Comparison of ENCODE assay signal across 9 mouse cellular contexts in the genomic region with DNA sequence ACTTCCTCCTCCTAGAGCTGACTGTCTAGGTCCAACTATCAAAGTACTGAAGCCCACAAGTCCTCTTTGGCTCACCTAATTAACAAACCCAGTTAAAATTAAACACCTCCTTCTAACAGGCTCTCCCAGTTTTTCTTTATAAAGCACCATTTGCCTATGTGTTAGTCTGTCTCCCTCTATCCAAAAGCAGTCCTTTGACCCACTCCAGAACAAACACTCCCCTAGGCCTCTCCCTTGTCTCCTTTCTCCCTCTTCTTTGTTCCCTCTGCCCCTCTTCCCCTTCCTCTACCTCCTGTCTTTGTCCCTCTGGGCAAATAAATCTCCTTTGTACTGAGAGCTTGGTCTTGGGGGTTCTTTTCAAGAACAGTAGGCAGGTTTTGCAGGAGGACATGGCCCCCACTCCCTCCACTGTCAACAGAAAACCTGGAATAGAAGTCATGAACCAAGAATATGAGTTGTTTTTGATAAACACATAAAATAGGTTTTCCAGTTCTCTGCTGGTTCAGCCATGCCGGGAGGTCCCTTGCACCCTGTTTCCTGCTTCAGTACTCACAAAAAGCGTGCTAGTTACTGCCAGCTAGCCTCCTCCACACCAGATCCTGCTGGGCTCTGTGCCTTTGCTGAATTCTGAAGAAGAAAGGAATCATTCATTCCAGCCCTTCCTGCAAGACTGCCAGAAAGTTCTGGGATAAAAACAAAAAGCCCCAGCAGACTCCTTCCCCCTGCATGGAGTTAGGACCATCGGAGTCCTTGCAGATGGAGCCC. TPM values are rescaled to one million over a fixed set of nuclear protein-coding genes. Genes with fewer than 3 reads are reported as not detected.
DNase-seq lines count a peak whose midpoint lies in the region; ATAC-seq and TF ChIP-seq lines count a peak whose summit lies in the region.
"Had no signal": no experiment of that assay in that cellular context is flagged by ENCODE, and none has a peak within 500 bp of the region (broad histone marks: within the 10 kb centered on the region; RNA-seq: fewer than 3 reads in every experiment).

No protein-coding gene starts in this region.

- no peaks in the 10 kb centered on the region for H3K27me3 ChIP-seq in liver, embryonic 12.5 days (replicated peaks)

- H3K9ac ChIP-seq in liver, embryonic 12.5 days = no peak overlapping the region

- no peak overlapping the region for H3K4me3 ChIP-seq in gastrocnemius, adult 2 months
- no peak overlapping the region for H3K4me3 ChIP-seq in liver, embryonic 12.5 days

- H3K4me2 ChIP-seq in liver, embryonic 12.5 days = no peak overlapping the region

- 64% methylated on average over 3 of the region's 3 CpGs for WGBS in liver, embryonic 12.5 days (ENCODE audit: insufficient replicate concordance)

- no peak for TF ChIP-seq CTCF in gastrocnemius, adult 2 months (IDR thresholded peaks at IDR 0.05)

- no peak for DNase-seq in gastrocnemius, adult 2 months
- DNase-seq in gastrocnemius, postnatal 10 days = no peak
- peak; percentile 70 for DNase-seq in right cerebral cortex, adult 18-20 months
- no peak for DNase-seq in right cerebral cortex, postnatal 4 days
- DNase-seq in layer of hippocampus, adult 8-10 months (ENCODE audit: low spot score in 2 of 2) = peak; percentile 58 to 62
- peak; percentile 65 to 77 for DNase-seq in right cerebral cortex, postnatal 10 days (ENCODE audit: low spot score in 2 of 2)
- no peak for DNase-seq in c-Kit-positive CD71-positive TER-119-positive erythroid progenitor cells, embryonic 14.5 days (ENCODE audit: low spot score)
- DNase-seq: kidney, adult 18-20 months had no signal

- H3K36me3 ChIP-seq in liver, embryonic 12.5 days = no peaks in the 10 kb centered on the region

- H3K9me3 ChIP-seq in liver, embryonic 12.5 days (replicated peaks) = no peaks in the 10 kb centered on the region

- H3K27ac ChIP-seq in gastrocnemius, adult 2 months = peak overlapping the region; percentile 28; the same call in 1 of the 2 replicates
- H3K27ac ChIP-seq in liver, embryonic 12.5 days = no peak overlapping the region

- H3K4me1 ChIP-seq in liver, embryonic 12.5 days = peaks cover 34% of the 10 kb centered on the region

- ATAC-seq in liver, embryonic 12.5 days = no peak

- intact Hi-C loops in gastrocnemius, adult 2 months (cut with DNase I) = no loop called here

RNA-seq across cellular contexts. Expression of a gene that starts 17.4 kb away (rescaled TPM):
- 10 to 100 TPM; 24.2 to 31.5 TPM for total RNA-seq in gastrocnemius, adult 2 months (2021)
- total RNA-seq in gastrocnemius, postnatal 10 days (2021) = 10 to 100 TPM; 21.4 to 22.7 TPM
- total RNA-seq in layer of hippocampus, adult 8-10 months (2022) = 10 to 100 TPM; 24.4 to 31.5 (median 29.1) TPM
- 41.7 and 45.2 TPM in 2 replicates for polyA plus RNA-seq in liver, embryonic 12.5 days (2016; fragmentation: Nextera tagmentation; extraction: Ambion mirVana)

RNA-seq across cellular contexts. Expression of a gene that starts 35.3 kb away (rescaled TPM):
- total RNA-seq in gastrocnemius, adult 2 months (2021) = 10 to 100 TPM; 12.4 to 12.7 TPM
- total RNA-seq in gastrocnemius, postnatal 10 days (2021) = 10 to 100 TPM; 12.4 to 15.2 TPM
- 10 to 100 TPM; 27.9 to 36.9 (median 30.0) TPM for total RNA-seq in layer of hippocampus, adult 8-10 months (2022)
- 11.9 and 13.3 TPM in 2 replicates for polyA plus RNA-seq in liver, embryonic 12.5 days (2016; fragmentation: Nextera tagmentation; extraction: Ambion mirVana)

Comparison
In these comparisons a context has a peak if more than half of its experiments do, and no peak if none do; other contexts are left out.
1. DNase-seq: peak in right cerebral cortex, adult 18-20 months (single experiment), layer of hippocampus, adult 8-10 months (2 of 2) and right cerebral cortex, postnatal 10 days (2 of 2); none in gastrocnemius, adult 2 months (single experiment), gastrocnemius, postnatal 10 days (single experiment), right cerebral cortex, postnatal 4 days (single experiment) and c-Kit-positive CD71-positive TER-119-positive erythroid progenitor cells, embryonic 14.5 days (single experiment).